Mouse (Mus musculus) CH12.LX (cell line): ENCODE results near the gene Frmd8.
A peak's percentile ranks its signal among the peaks of the same experiment; 100 is the strongest.

ENCODE experiments used
- CTCF ChIP-seq, 2 experiments: IDR thresholded peaks in 1 of 2; conservative IDR thresholded peaks in 1 of 2; 2 replicates each; pipeline ENCODE4 v1.5.1; 2011 to 2012; ENCODE audit warnings: low read depth in 2 of 2, low read length in 2 of 2, improper control_type of control experiment in 1 of 2, inconsistent platforms in 1 of 2, mild to moderate bottlenecking in 1 of 2, moderate library complexity in 1 of 2
- GABPA ChIP-seq: IDR thresholded peaks from 2 replicates; pipeline ENCODE4 v1.6.1; 2012; ENCODE audit warnings: low read depth, low read length, improper control_type of control experiment, inconsistent platforms; ENCODE audit not compliant: insufficient replicate concordance
- JUND ChIP-seq: conservative IDR thresholded peaks from 2 replicates; pipeline ENCODE4 v1.6.1; 2011; ENCODE audit warnings: low read depth, low read length, improper control_type of control experiment
- MAZ ChIP-seq: IDR thresholded peaks from 2 replicates; pipeline ENCODE4 v1.6.1; 2012; ENCODE audit warnings: low read depth, mild to moderate bottlenecking, inconsistent platforms, low read length, improper control_type of control experiment, moderate library complexity
- MYC ChIP-seq: IDR thresholded peaks from 2 replicates; pipeline ENCODE4 v1.6.1; 2011; ENCODE audit warnings: low read depth, mild to moderate bottlenecking, improper control_type of control experiment, low read length
- NELFE ChIP-seq: IDR thresholded peaks from 2 replicates; pipeline ENCODE4 v1.6.1; 2011; ENCODE audit warnings: low read depth, low read length, improper control_type of control experiment
- POLR2A ChIP-seq: IDR thresholded peaks from 2 replicates; pipeline ENCODE4 v1.6.1; 2011; ENCODE audit warnings: low read depth, mild to moderate bottlenecking, improper control_type of control experiment, low read length
- POLR2AphosphoS2 ChIP-seq: IDR thresholded peaks from 2 replicates; pipeline ENCODE4 v1.6.1; 2011; ENCODE audit warnings: low read depth, low read length, improper control_type of control experiment
- TCF12 ChIP-seq: IDR thresholded peaks from 2 replicates; pipeline ENCODE4 v1.6.1; 2014; ENCODE audit warnings: low read depth, mild to moderate bottlenecking, inconsistent platforms, low read length, improper control_type of control experiment
- ZKSCAN1 ChIP-seq: IDR thresholded peaks from 2 replicates; pipeline ENCODE4 v1.6.1; 2012; ENCODE audit warnings: low read depth, inconsistent platforms, low read length, improper control_type of control experiment, borderline replicate concordance
- ZNF384 ChIP-seq: IDR thresholded peaks from 2 replicates; pipeline ENCODE4 v1.6.1; 2012; ENCODE audit warnings: low read depth, low read length, improper control_type of control experiment, inconsistent platforms

DNA sequence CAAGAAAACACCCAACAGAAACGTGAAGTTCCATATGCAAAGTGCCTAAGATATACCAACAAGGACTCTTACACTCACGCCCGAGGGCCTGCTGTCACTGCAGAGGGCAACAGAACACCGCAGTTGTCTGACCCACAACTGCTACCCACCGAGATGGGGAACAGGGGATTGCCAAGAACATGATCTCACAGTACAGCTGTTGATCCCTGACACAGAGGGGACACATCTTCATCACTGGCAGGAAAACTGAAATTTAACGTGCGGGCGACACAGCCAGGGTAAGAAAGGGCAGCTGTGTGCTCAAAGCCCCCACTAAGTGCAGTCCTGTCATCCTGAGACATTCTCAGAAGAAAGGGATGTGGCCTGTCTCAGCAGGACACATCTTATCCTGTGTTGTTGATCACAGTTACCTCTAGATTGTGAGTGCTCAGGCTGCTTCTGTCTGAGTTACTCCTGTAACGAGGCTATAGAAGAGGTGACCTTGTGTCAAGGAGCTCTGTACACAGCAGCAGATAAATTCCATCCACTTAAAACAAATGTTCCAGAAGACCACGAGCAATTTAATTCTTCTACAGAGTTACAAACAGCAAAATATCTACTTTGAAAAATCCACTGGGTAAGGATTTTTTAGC lies 38.0 kb downstream of the Frmd8 start:
- TF ChIP-seq POLR2AphosphoS2: no peak
- no peak for TF ChIP-seq MAZ
- TF ChIP-seq POLR2A: no peak; the same call in 1 of the 2 replicates
- no peak for TF ChIP-seq CTCF (conservative IDR thresholded peaks at IDR 0.05 in 1 of 2, IDR thresholded peaks at IDR 0.05 in 1 of 2; ENCODE audit: low read depth in 2 of 2, low read length in 2 of 2)
- TF ChIP-seq NELFE: no peak
- TF ChIP-seq ZNF384: no peak
- TF ChIP-seq GABPA: no peak
- no peak for TF ChIP-seq MYC
- no peak for TF ChIP-seq JUND
- no peak for TF ChIP-seq TCF12
- TF ChIP-seq ZKSCAN1: peak; percentile 54; the same call in 1 of the 2 replicates
